20 mouse cellular contexts compared by ENCODE assay signal in genomic region chr4:63064911-63065310, GRCm38 (mm10).
DNase-seq lines count a peak whose midpoint lies in the region; ATAC-seq lines count a peak whose summit lies in the region.
"Had no signal": no experiment of that assay in that cellular context is flagged by ENCODE, and none has a peak within 500 bp of the region (broad histone marks: within the 10 kb centered on the region; RNA-seq: fewer than 3 reads in every experiment).

No protein-coding gene starts in this region.

- no peak overlapping the region for H3K4me3 ChIP-seq in embryonic facial prominence, embryonic 14.5 days (ENCODE audit: low read depth, low read length)
- no peak overlapping the region for H3K4me3 ChIP-seq in embryonic facial prominence, embryonic 10.5 days
- no peak overlapping the region for H3K4me3 ChIP-seq in kidney, embryonic 15.5 days (replicated peaks)
- H3K4me3 ChIP-seq: embryonic facial prominence, embryonic 15.5 days; forebrain, embryonic 15.5 days; hindbrain, embryonic 10.5 days; intestine, embryonic 15.5 days; midbrain, embryonic 12.5 days had no signal

- DNase-seq in embryonic facial prominence, embryonic 14.5 days (ENCODE audit: low spot score) = peak; percentile 54
- no peak for DNase-seq in embryonic facial prominence, embryonic 10.5 days (ENCODE audit: low spot score)
- DNase-seq in kidney, adult 18-20 months = peak; percentile 13
- DNase-seq in kidney, adult 9 months = no peak
- peak; percentile 56 to 66 for DNase-seq in kidney, postnatal 4 days
- no peak for DNase-seq in adrenal gland, adult 2 months
- DNase-seq: adrenal gland, postnatal 14 days; cerebellum, adult 8-10 months; cerebellum, postnatal 36 days; embryo, embryonic 11 days; gastrocnemius, postnatal 25 days; lung, embryonic 14.5 days had no signal

- 0 out of 2 replicates have a peak, but pooled peaks cover 8% of the 10 kb centered on the region for H3K36me3 ChIP-seq in embryonic facial prominence, embryonic 14.5 days (ENCODE audit: control insufficient read depth, insufficient read depth, low read length)
- H3K36me3 ChIP-seq in embryonic facial prominence, embryonic 10.5 days (replicated peaks) = peaks cover 23% of the 10 kb centered on the region
- peaks cover 15% of the 10 kb centered on the region for H3K36me3 ChIP-seq in kidney, embryonic 15.5 days
- H3K36me3 ChIP-seq: forebrain, embryonic 15.5 days; intestine, embryonic 15.5 days had no signal

- no peak for ATAC-seq in embryonic facial prominence, embryonic 14.5 days (ENCODE audit: low read depth)
- no peak for ATAC-seq in kidney, embryonic 15.5 days (replicated peaks; ENCODE audit: low FRiP score)
- ATAC-seq: forebrain, embryonic 15.5 days; hindbrain, embryonic 16.5 days; intestine, embryonic 15.5 days had no signal

- H3K27ac ChIP-seq in embryonic facial prominence, embryonic 14.5 days (replicated peaks; ENCODE audit: low read depth, low read length) = no peak overlapping the region
- H3K27ac ChIP-seq in embryonic facial prominence, embryonic 10.5 days (replicated peaks) = no peak overlapping the region
- H3K27ac ChIP-seq in kidney, embryonic 15.5 days = peak overlapping the region; percentile 73
- H3K27ac ChIP-seq: embryonic facial prominence, embryonic 15.5 days; forebrain, embryonic 15.5 days; hindbrain, embryonic 10.5 days; intestine, embryonic 15.5 days; liver, embryonic 14.5 days; midbrain, embryonic 12.5 days had no signal

- H3K4me1 ChIP-seq in embryonic facial prominence, embryonic 14.5 days (ENCODE audit: control insufficient read depth, insufficient read depth, low read length) = peaks cover 17% of the 10 kb centered on the region; the same call in 1 of the 2 replicates
- H3K4me1 ChIP-seq in embryonic facial prominence, embryonic 10.5 days = peaks cover 7% of the 10 kb centered on the region
- H3K4me1 ChIP-seq in kidney, embryonic 15.5 days = peaks cover 69% of the 10 kb centered on the region

- H3K27me3 ChIP-seq in embryonic facial prominence, embryonic 14.5 days (replicated peaks; ENCODE audit: control insufficient read depth, insufficient read depth, low read length) = no peaks in the 10 kb centered on the region
- no peaks in the 10 kb centered on the region for H3K27me3 ChIP-seq in embryonic facial prominence, embryonic 10.5 days (replicated peaks; ENCODE audit: low read depth, poor library complexity, severe bottlenecking)
- no peaks in the 10 kb centered on the region for H3K27me3 ChIP-seq in kidney, embryonic 15.5 days
- H3K27me3 ChIP-seq: embryonic facial prominence, embryonic 15.5 days; forebrain, embryonic 15.5 days; intestine, embryonic 15.5 days; midbrain, embryonic 12.5 days had no signal

- H3K4me2 ChIP-seq in embryonic facial prominence, embryonic 14.5 days (ENCODE audit: low read depth, low read length) = no peak overlapping the region
- no peak overlapping the region for H3K4me2 ChIP-seq in kidney, embryonic 15.5 days
- H3K4me2 ChIP-seq: embryonic facial prominence, embryonic 15.5 days; forebrain, embryonic 15.5 days; intestine, embryonic 15.5 days; lung, embryonic 14.5 days; midbrain, embryonic 12.5 days had no signal

- no peak overlapping the region for H3K9ac ChIP-seq in embryonic facial prominence, embryonic 14.5 days (ENCODE audit: low read depth, low read length)
- H3K9ac ChIP-seq in kidney, embryonic 15.5 days = no peak overlapping the region
- H3K9ac ChIP-seq: embryonic facial prominence, embryonic 15.5 days; forebrain, embryonic 15.5 days; intestine, embryonic 15.5 days; liver, embryonic 14.5 days; lung, embryonic 14.5 days; midbrain, embryonic 12.5 days had no signal

- no peaks in the 10 kb centered on the region for H3K9me3 ChIP-seq in embryonic facial prominence, embryonic 14.5 days (ENCODE audit: control insufficient read depth, low read length)
- no peaks in the 10 kb centered on the region for H3K9me3 ChIP-seq in embryonic facial prominence, embryonic 10.5 days
- H3K9me3 ChIP-seq in kidney, embryonic 15.5 days (replicated peaks) = no peaks in the 10 kb centered on the region
- H3K9me3 ChIP-seq: embryonic facial prominence, embryonic 15.5 days; forebrain, embryonic 15.5 days; hindbrain, embryonic 10.5 days; intestine, embryonic 15.5 days; midbrain, embryonic 12.5 days had no signal

- 77% methylated on average over 9 of the region's 9 CpGs for WGBS in embryonic facial prominence, embryonic 14.5 days
- WGBS in embryonic facial prominence, embryonic 10.5 days = 95% methylated on average over 9 of the region's 9 CpGs
- 39% methylated on average over 9 of the region's 9 CpGs for WGBS in kidney, embryonic 15.5 days

Comparison
In these comparisons a context has a peak if more than half of its experiments do, and no peak if none do; other contexts are left out.
1. DNase-seq: peak in embryonic facial prominence, embryonic 14.5 days (single experiment), kidney, adult 18-20 months (single experiment) and kidney, postnatal 4 days (2 of 2); none in embryonic facial prominence, embryonic 10.5 days (single experiment), kidney, adult 9 months (single experiment) and adrenal gland, adult 2 months (single experiment).